Mouse (Mus musculus) erythroblast, adult 5-6 weeks (primary cell): ENCODE results near the gene Slfn14. TPM values are rescaled to one million over a fixed set of nuclear protein-coding genes. Genes with fewer than 3 reads are reported as not detected.
"Not testable (repeated sequence)": the region's sequence is repeated elsewhere in the genome, so short reads cannot be mapped to it uniquely, and the experiment has no call there.

ENCODE experiments used
- ATAC-seq: replicated peaks from 2 replicates; pipeline ENCODE4 v1.8.0; 2016; ENCODE audit warnings: moderate number of reproducible peaks, mild to moderate bottlenecking, moderate TSS enrichment, inconsistent platforms; ENCODE audit not compliant: poor library complexity, low FRiP score, severe bottlenecking
- total RNA-seq, 2 experiments: library from RNA; stranded (forward) in 1 of 2; stranded (reverse) in 1 of 2; fragments of 150-400 nt in 1 of 2; fragments of 200-764, 138-1000 nt in 1 of 2; gene quantifications; 2 replicates each; pipeline versions ENCODE4 v1.2.3 to v1.2.4; 2015 to 2017; ENCODE audit warnings: low replicate concordance in 2 of 2

The Slfn14 gene
- total RNA-seq (2015; ENCODE audit: low replicate concordance): 616 and 623 TPM in 2 replicates
- total RNA-seq (2017; ENCODE audit: low replicate concordance): 920 and 955 TPM in 2 replicates

DNA sequence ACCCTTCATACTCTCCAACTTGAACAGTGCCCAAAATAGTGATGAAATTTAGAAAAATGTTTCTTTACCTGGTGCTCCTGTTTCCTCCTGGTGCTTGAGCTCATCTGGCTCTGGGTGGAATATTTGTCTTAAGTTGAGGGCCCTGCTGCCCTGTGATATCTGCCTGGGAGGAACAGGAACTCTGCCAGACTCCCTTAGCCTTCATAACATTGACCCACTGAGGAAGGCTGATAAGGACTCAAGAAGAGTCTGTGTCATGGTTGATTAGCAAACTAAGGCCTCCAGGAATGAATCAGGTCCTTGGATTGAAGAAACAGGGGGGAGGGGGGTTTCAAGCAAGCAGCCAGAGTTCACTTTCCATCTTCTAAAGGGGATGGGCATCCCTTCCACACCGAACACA, at the start of gene Slfn14:
Gene Slfn14 (minus strand): TSS at position 161 of the 400 bp plus-strand sequence.
- ATAC-seq: peak; percentile 84

DNA sequence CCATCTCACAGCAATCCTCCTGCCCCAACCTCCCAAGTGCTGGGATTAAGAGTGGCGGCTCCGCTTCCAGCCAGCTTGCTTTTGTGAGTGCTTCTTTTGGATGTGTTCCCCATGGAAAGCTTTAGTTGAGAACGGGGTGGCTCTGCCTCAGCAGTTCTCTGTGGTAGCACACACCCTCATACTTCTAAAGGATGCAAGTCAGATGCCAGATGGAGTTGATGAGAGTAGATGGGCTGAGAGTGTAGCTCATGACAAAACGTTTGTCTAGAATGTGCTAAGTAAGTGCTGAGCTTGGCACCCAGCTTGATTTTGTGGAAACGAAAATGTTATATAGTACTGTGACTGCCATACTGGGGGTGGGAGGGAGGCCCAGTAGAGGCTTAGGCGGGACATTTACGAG, 49.3 kb upstream of the Slfn14 start:
- no peak for ATAC-seq

- ATAC-seq: peak; percentile 71
These were observed 40.9 kb upstream of the Slfn14 start for GRCm38 (mm10) chr11:83327427-83327826.

GRCm38 (mm10) chr11:83326692-83327091, 40.2 kb upstream of the Slfn14 start:
- ATAC-seq: not testable (repeated sequence)

- no peak for ATAC-seq
These were observed 32.5 kb upstream of the Slfn14 start for GRCm38 (mm10) chr11:83319048-83319447.

DNA sequence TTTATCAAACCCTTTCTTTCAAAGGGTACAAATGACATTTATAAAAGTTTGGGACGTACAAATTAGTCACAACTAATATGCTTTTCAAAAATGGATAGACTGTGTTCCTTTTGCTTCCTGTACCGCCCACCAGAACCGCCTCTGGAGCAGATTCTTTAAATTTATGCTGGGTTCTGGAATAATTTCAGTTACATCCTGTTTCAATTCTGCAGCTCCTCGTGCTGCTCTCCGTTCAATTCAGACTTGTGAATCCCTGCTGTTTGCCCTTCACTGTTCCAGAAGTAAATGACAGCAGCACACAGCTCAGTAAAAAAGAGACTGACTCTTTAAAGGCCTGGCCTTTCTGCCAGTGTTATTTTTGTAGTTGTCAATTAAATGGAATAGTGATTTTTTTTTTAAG, 25.9 kb upstream of the Slfn14 start:
- ATAC-seq: no peak

DNA sequence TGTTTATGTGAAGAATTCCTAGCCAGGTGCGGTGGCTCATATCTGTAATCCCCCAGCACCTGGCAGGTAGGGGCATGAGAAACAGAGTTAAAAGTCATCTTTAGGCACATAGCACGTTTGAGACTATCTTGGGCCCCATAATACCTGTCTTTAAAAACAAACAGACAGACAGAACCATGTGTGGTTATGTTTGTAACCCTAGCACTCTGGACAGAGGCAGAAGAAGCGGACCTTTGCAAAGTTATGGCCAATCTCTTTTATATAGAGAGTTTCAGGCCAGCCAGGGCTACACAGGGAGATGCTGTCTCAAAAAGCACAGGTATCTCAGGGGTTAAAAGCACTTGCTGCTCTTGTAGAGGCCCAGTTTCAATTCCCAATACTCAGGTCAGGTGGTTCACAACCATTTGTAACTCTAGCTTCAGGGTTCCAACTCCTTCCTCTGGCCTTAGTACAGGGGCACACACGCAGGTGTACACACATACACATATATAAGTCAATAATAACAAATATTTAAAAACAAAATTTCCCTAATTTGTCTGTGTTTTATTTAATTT, 20.3 kb upstream of the Slfn14 start:
- no peak for ATAC-seq

DNA sequence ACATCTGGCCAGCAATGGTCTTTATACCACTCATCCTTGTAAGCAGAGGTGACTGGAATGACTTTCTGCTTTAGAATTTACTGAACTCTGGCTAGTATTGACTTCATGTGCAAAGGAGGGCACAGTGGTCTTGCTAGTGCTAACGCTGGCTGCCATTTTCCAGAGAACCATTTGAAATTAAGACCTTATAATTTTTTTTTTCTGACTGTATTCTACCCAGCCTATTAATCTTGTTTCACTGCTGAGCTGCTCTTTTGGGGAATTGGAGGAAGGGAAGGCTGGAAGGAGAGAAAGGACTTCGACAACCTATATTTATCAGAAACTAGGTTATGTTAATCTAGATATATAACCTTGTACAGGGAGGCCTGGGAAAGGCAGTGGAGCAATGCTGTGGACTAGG, 18.0 kb upstream of the Slfn14 start:
- ATAC-seq: no peak

GRCm38 (mm10) chr11:83303751-83304150, 17.2 kb upstream of the Slfn14 start:
- ATAC-seq: no peak

- peak; percentile 76 for ATAC-seq
These were observed 16.2 kb upstream of the Slfn14 start, which contains the start of gene Pex12 for GRCm38 (mm10) chr11:83302526-83303251. Gene Pex12 (minus strand): TSS chr11:83302586.

GRCm38 (mm10) chr11:83302124-83302523, 15.6 kb upstream of the Slfn14 start:
- peak; percentile 24; the same call in 1 of the 2 replicates for ATAC-seq

- ATAC-seq: no peak
These were observed 14.9 kb upstream of the Slfn14 start for GRCm38 (mm10) chr11:83301431-83301831.

DNA sequence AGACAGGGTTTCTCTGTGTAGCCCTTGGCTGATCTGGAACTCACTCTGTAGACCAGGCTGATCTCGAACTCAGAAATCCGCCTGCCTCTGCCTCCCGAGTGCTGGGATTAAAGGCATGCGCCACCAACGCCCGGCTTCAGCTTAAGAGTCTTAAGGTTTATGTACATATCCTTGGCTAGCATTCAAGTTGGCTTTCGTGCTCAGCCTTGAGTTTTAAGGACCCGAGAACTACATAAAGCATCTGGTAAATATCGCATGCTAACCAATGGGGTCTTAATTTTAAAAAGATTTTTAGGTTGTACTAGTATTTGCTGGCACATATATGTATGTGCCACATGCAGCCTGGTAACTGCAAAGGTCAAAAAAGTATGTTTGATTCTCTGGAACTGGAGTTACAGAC, 13.2 kb upstream of the Slfn14 start:
- ATAC-seq: no peak

DNA sequence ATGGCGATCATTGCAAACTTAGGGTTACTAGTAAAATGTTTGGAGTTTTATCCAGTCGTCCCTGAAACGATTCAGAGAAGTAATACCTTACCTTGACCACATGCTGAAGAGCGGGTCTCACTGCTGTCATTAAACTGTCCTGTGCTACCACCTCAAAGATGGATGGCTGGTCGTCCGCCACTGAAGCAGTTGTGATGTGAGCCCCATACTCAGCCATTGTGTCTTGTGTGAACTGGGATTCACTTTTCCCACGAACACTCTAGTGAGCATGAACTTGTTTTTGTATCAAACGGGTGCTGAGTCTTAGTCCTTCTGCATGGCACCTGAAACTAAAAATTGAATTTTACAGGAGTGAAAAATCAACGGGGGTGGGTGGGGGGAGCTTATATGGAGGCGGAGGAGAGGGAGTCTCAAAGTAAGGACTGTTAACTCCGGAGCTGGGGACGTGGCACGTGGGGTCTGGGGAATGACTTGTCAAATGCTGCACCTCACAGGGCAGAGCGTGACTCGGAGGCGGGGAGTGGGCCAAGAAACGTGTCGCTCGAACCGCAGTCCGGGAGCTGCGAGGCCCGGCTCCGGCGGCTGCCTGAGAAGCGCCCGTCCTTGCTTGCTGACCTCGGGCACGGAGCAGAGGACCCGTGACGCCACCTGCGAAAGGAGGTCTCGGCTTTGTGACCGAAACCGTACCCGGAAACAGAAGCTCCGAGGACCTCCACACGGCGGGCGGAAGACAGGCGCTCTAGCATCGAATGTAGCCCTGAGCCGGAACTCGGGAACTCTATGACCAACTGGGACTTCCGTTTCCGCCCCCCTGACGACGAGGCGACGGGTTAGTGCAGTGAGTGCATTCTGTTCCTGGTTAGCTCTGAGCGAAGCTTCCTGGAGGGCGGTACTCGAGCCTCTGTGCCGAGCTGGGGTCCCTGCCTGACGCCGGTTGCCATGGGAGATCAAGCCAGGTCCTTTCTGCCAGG, 12.0 kb upstream of the Slfn14 start, which contains the start of gene Ap2b1:
Gene Ap2b1 (plus strand): TSS at position 800 of the 971 bp plus-strand sequence.
- peak; percentile 73 for ATAC-seq

DNA sequence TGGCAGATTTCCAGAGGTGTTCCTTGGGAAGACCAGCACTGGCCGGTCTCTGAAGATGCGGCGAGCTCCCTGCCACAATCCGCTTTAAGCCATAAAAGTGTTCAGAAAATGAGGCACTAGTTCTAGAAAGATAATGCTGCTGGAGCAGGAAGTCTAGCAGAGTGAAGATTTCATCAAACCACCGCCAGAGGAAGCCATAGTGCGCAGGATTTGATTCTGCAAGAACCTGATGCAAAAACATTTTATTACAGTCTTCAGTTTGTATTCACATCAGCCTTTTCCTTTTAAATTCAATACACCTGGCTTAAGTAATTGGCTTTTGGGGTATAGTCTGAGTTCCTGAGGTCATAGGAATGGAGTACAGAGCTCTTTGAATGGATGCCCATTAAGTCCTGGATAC, 11.3 kb upstream of the Slfn14 start:
- no peak for ATAC-seq

GRCm38 (mm10) chr11:83294133-83294532, 7.6 kb upstream of the Slfn14 start:
- ATAC-seq: no peak

GRCm38 (mm10) chr11:83293182-83293581, 6.7 kb upstream of the Slfn14 start:
- no peak for ATAC-seq

GRCm38 (mm10) chr11:83292251-83292587, 5.7 kb upstream of the Slfn14 start:
- no peak for ATAC-seq

- peak; percentile 92 for ATAC-seq
These were observed 5.1 kb upstream of the Slfn14 start for GRCm38 (mm10) chr11:83291375-83292250.
